Mouse (Mus musculus) liver, embryonic 14.5 days (tissue): ENCODE measurements around the gene Olfr522.
"Not testable (repeated sequence)": the region's sequence is repeated elsewhere in the genome, so short reads cannot be mapped to it uniquely, and the experiment has no call there.

ENCODE experiments used
- CTCF ChIP-seq: IDR thresholded peaks from 2 replicates; pipeline ENCODE4 v1.5.1; 2016; ENCODE audit warnings: antibody characterized with exemption, low read depth, control low read depth
- EP300 ChIP-seq: IDR thresholded peaks from 2 replicates; pipeline ENCODE4 v1.6.1; 2016; ENCODE audit warnings: antibody characterized with exemption, low read depth

GRCm38 (mm10) chr7:140132184-140132583 lies 32.4 kb downstream of the Olfr522 start:
- not testable (repeated sequence) for TF ChIP-seq CTCF, EP300
